Mouse (Mus musculus) ES-E14 (cell line): ENCODE measurements around the gene Gtf3c3. TPM values are rescaled to one million over a fixed set of nuclear protein-coding genes. Genes with fewer than 3 reads are reported as not detected.

Experiments used
- DNase-seq: peaks from one replicate; pipeline ENCODE4 v3.0.0-alpha.2; 2013; ENCODE audit warnings: low read depth, low spot score
- H3K27ac ChIP-seq: 2 replicates; pipeline ENCODE4 v1.5.1; 2012; ENCODE audit warnings: low read depth, mild to moderate bottlenecking, low read length, moderate library complexity, mixed read lengths; ENCODE audit not compliant: poor library complexity, insufficient read depth, severe bottlenecking
- H3K36me3 ChIP-seq: 2 replicates; pipeline ENCODE4 v1.6.1; 2012; ENCODE audit warnings: mild to moderate bottlenecking, low read length, moderate library complexity, mixed read lengths; ENCODE audit not compliant: control insufficient read depth, poor library complexity, insufficient read depth, severe bottlenecking
- H3K4me1 ChIP-seq, 2 experiments: fragments of 150-350 bp in 1 of 2; sonication (generic) in 1 of 2; 2 replicates each; pipeline ENCODE4 v1.6.1; 2012; ENCODE audit warnings: low read length in 2 of 2, mild to moderate bottlenecking in 1 of 2, mixed read lengths in 1 of 2; ENCODE audit not compliant: control insufficient read depth in 2 of 2, insufficient read depth in 2 of 2, poor library complexity in 1 of 2
- H3K4me3 ChIP-seq, 2 experiments: fragments of 150-350 bp in 1 of 2; sonication (generic) in 1 of 2; 2 replicates each; pipeline ENCODE4 v1.5.1; 2012; ENCODE audit warnings: low read length in 2 of 2, low read depth in 1 of 2, mild to moderate bottlenecking in 1 of 2, mixed read lengths in 1 of 2; ENCODE audit not compliant: insufficient read depth in 1 of 2, poor library complexity in 1 of 2, severe bottlenecking in 1 of 2
- H3K9ac ChIP-seq: 2 replicates; pipeline ENCODE4 v1.6.1; 2012; ENCODE audit warnings: low read depth, mild to moderate bottlenecking, low read length, mixed read lengths; ENCODE audit not compliant: poor library complexity, insufficient read depth, severe bottlenecking
- H3K9me3 ChIP-seq: fragments of 150-350 bp; sonication (generic); 2 replicates; pipeline ENCODE4 v1.6.1; 2012; ENCODE audit warnings: low read depth, mild to moderate bottlenecking, low read length; ENCODE audit not compliant: control insufficient read depth, insufficient read depth
- CHD2 ChIP-seq: IDR thresholded peaks from 2 replicates; pipeline ENCODE4 v1.6.1; 2014; ENCODE audit warnings: mild to moderate bottlenecking, low read depth, low read length, inconsistent platforms
- HCFC1 ChIP-seq: IDR thresholded peaks from 2 replicates; pipeline ENCODE4 v1.6.1; 2012; ENCODE audit warnings: low read length, inconsistent platforms, borderline replicate concordance; ENCODE audit not compliant: insufficient read depth
- MAFK ChIP-seq: IDR thresholded peaks from 2 replicates; pipeline ENCODE4 v1.6.1; 2014; ENCODE audit warnings: mild to moderate bottlenecking, low read depth, low read length, inconsistent platforms; ENCODE audit not compliant: insufficient read depth
- ZC3H11A ChIP-seq: IDR thresholded peaks from 2 replicates; pipeline ENCODE4 v1.6.1; 2012; ENCODE audit warnings: low read depth, mild to moderate bottlenecking, inconsistent platforms, low read length, borderline replicate concordance
- ZNF384 ChIP-seq: IDR thresholded peaks from 2 replicates; pipeline ENCODE4 v1.6.1; 2012; ENCODE audit warnings: low read depth, low read length, inconsistent platforms
- in situ Hi-C, 2 experiments: fragments of 600-800 bp; cut with MboI; formaldehyde crosslinking; loops; one replicate each; pipeline ENCODE4 v1.15.1; 2025; ENCODE audit warnings: low sequenced_read_pairs in 2 of 2, inconsistent platforms in 1 of 2; ENCODE audit not compliant: unreplicated experiment in 2 of 2
- total RNA-seq: library from RNA; depleted of rRNA; stranded (reverse); fragments of 300-350 nt; gene quantifications from 2 replicates; pipeline ENCODE4 v1.2.3, GENCODE M21; 2012

Gtf3c3 gene
- total RNA-seq, 1 experiment: 29.9 TPM

GRCm38 (mm10) chr1:54380978-54381914 is 57.5 kb downstream of the Gtf3c3 start:
- H3K36me3 ChIP-seq: no peaks in the 10 kb centered on the region
- TF ChIP-seq CHD2 (no peak), HCFC1 (no peak), ZC3H11A (peak; percentile 63)

GRCm38 (mm10) chr1:54377506-54378051 is 61.2 kb downstream of the Gtf3c3 start:
- H3K4me1 ChIP-seq: no peaks in the 10 kb centered on the region
- no peaks in the 10 kb centered on the region for H3K36me3 ChIP-seq
- in situ Hi-C loops: no loop called here
- no peak overlapping the region for H3K27ac ChIP-seq
- no peak overlapping the region for H3K9ac ChIP-seq
- DNase-seq: no peak
- no peaks in the 10 kb centered on the region for H3K9me3 ChIP-seq
- no peak overlapping the region for H3K4me3 ChIP-seq
- TF ChIP-seq ZC3H11A (no peak), CHD2 (no peak), MAFK (no peak), HCFC1 (no peak), ZNF384 (no peak)

More at GRCm38 (mm10) chr1:54380978-54381914, 57.5 kb downstream of the Gtf3c3 start:
- DNase-seq: peak; percentile 73
- in situ Hi-C loops: no loop called here
- Histone ChIP-seq H3K9me3 (no peaks in the 10 kb centered on the region), H3K4me3 (no peak overlapping the region), H3K27ac (no peak overlapping the region), H3K9ac (no peak overlapping the region), H3K4me1 (peaks cover 0 to 4% of the 10 kb centered on the region in 2 experiments; a peak in 1 of 4 replicates)

- H3K4me3 ChIP-seq: no peak overlapping the region
- H3K27ac ChIP-seq: no peak overlapping the region
- in situ Hi-C loops: no loop called here
- H3K4me1 ChIP-seq: no peaks in the 10 kb centered on the region
- H3K9ac ChIP-seq: no peak overlapping the region
- no peaks in the 10 kb centered on the region for H3K36me3 ChIP-seq
- TF ChIP-seq ZC3H11A: no peak
- no peak for TF ChIP-seq ZNF384
- TF ChIP-seq CHD2: no peak
- TF ChIP-seq HCFC1: no peak
- TF ChIP-seq MAFK: no peak
- DNase-seq: no peak
- no peaks in the 10 kb centered on the region for H3K9me3 ChIP-seq
Measured at GRCm38 (mm10) chr1:54356566-54356965, 82.2 kb downstream of the Gtf3c3 start.

GRCm38 (mm10) chr1:54355485-54355884 is 83.3 kb downstream of the Gtf3c3 start:
- in situ Hi-C loops: no loop called here
- H3K36me3 ChIP-seq: no peaks in the 10 kb centered on the region; the same call in 1 of the 2 replicates
- H3K4me1 ChIP-seq: no peaks in the 10 kb centered on the region
- no peak for TF ChIP-seq ZNF384
- no peak for TF ChIP-seq HCFC1
- TF ChIP-seq ZC3H11A: no peak
- no peak for TF ChIP-seq MAFK
- no peak for TF ChIP-seq CHD2
- H3K9me3 ChIP-seq: no peaks in the 10 kb centered on the region
- no peak for DNase-seq
- no peak overlapping the region for H3K27ac ChIP-seq
- H3K4me3 ChIP-seq: no peak overlapping the region
- no peak overlapping the region for H3K9ac ChIP-seq
